Mouse (Mus musculus) embryonic facial prominence, embryonic 14.5 days (tissue): ENCODE measurements around the gene Abca13. TPM values are rescaled to one million over a fixed set of nuclear protein-coding genes. Genes with fewer than 3 reads are reported as not detected.
A peak's percentile ranks its signal among the peaks of the same experiment; 100 is the strongest.
"Not testable (repeated sequence)": the region's sequence is repeated elsewhere in the genome, so short reads cannot be mapped to it uniquely, and the experiment has no call there.

Experiments used
- ATAC-seq: fragments of 200-750 bp; cut with Nextera tagmentation; 2 replicates; pipeline ENCODE4 v1.8.0; 2017; ENCODE audit warnings: low read depth, moderate number of reproducible peaks, moderate TSS enrichment
- DNase-seq: peaks from one replicate; pipeline ENCODE4 v3.0.0-alpha.2; 2015; ENCODE audit warnings: low spot score
- H3K27ac ChIP-seq: fragments of 300-500 bp; sonication (generic); replicated peaks from 2 replicates; pipeline ENCODE4 v1.5.1; 2014; ENCODE audit warnings: low read depth, mild to moderate bottlenecking, low read length, moderate library complexity
- H3K27me3 ChIP-seq: fragments of 300-500 bp; sonication (generic); replicated peaks from 2 replicates; pipeline ENCODE4 v1.6.1; 2014; ENCODE audit warnings: low read length; ENCODE audit not compliant: control insufficient read depth, insufficient read depth
- H3K36me3 ChIP-seq: fragments of 300-500 bp; sonication (generic); 2 replicates; pipeline ENCODE4 v1.6.1; 2014; ENCODE audit warnings: low read length, mixed read lengths; ENCODE audit not compliant: control insufficient read depth, insufficient read depth
- H3K4me1 ChIP-seq: fragments of 300-500 bp; sonication (generic); 2 replicates; pipeline ENCODE4 v1.6.1; 2014; ENCODE audit warnings: antibody characterized with exemption, low read length; ENCODE audit not compliant: control insufficient read depth, insufficient read depth
- H3K4me2 ChIP-seq: fragments of 300-500 bp; sonication (generic); 2 replicates; pipeline ENCODE4 v1.6.1; 2014; ENCODE audit warnings: low read depth, mild to moderate bottlenecking, low read length, moderate library complexity, mixed read lengths
- H3K4me3 ChIP-seq: fragments of 300-500 bp; sonication (generic); 2 replicates; pipeline ENCODE4 v1.5.1; 2014; ENCODE audit warnings: low read depth, mild to moderate bottlenecking, low read length
- H3K9ac ChIP-seq: fragments of 300-500 bp; sonication (generic); 2 replicates; pipeline ENCODE4 v1.6.1; 2014; ENCODE audit warnings: low read depth, mild to moderate bottlenecking, low read length, moderate library complexity, mixed read lengths
- H3K9me3 ChIP-seq: fragments of 300-500 bp; sonication (generic); 2 replicates; pipeline ENCODE4 v1.6.1; 2016; ENCODE audit warnings: low read length; ENCODE audit not compliant: control insufficient read depth
- WGBS: fragments of 180-500 bp; shearing (Covaris S2); extraction: QIAGEN DNeasy Blood & Tissue Kit; methylation state at CpG from one replicate; pipeline ENCODE4 v1.1.7; 2014; 5-methylcytosine and 5-hydroxymethylcytosine counted together
- polyA plus RNA-seq: library from polyadenylated mRNA; unstranded; fragments of >200 nt; fragmentation: Nextera tagmentation; extraction: Ambion mirVana; gene quantifications from 2 replicates; pipeline ENCODE4 v1.2.1, GENCODE M21; 2014

Gene Abca13
- polyA plus RNA-seq, 1 experiment from 2014 or later = 0.18 TPM

- H3K4me2 ChIP-seq = no peak overlapping the region
- 53% methylated on average over 3 of the region's 3 CpGs for WGBS
- no peaks in the 10 kb centered on the region for H3K27me3 ChIP-seq
- no peaks in the 10 kb centered on the region for H3K36me3 ChIP-seq
- no peak overlapping the region for H3K9ac ChIP-seq
- no peak for ATAC-seq
- no peak for DNase-seq
- H3K4me3 ChIP-seq = no peak overlapping the region
- H3K27ac ChIP-seq = no peak overlapping the region
- no peaks in the 10 kb centered on the region for H3K9me3 ChIP-seq
- H3K4me1 ChIP-seq = no peaks in the 10 kb centered on the region
Observed at GRCm38 (mm10) chr11:9316545-9316944, 124.8 kb downstream of the Abca13 start.

DNA sequence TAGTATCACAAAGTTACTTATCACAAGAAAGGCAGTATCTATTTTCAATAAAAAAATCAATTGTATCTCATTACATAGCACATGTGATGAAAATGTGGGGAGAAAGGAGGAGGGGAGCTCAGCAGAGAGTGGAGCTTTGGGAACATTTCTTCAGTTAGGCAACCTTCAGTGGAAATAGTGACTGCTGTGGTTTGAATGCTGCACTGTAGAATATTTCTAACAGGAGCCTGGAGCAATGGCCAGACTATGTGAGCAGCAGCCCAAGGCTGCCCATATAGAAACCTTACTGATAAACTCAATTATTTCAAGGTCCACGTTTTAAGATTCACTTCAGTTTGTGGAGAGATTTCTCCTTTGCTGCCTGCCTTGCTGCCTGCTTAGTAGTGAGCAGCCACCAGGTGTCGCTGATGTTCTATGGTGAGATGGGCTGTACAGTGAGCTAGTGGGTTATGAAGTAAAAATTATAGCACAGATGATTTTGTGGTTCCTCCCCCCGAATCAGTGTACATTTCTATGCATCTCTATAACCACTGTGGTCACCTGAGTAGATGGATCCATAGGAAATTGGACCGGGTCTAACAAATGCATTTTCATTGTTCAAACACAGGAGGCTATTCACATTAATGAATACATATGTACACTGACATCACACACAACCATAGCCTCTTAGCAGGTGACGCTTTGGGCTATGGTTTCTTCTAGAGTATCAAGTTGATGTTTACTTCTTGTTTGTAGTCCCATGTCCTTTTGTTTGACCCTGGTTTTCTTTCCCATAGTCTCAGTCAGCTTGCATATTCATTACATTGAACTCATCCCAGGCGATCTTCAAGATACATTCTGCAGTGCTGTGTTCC, 125.6 kb downstream of the Abca13 start:
- H3K9ac ChIP-seq = no peak overlapping the region
- H3K9me3 ChIP-seq = no peaks in the 10 kb centered on the region
- no peaks in the 10 kb centered on the region for H3K36me3 ChIP-seq
- ATAC-seq (peak; percentile 85), DNase-seq (peak; percentile 54)
- H3K27ac ChIP-seq = no peak overlapping the region
- no peak overlapping the region for H3K4me3 ChIP-seq
- H3K4me2 ChIP-seq = no peak overlapping the region
- H3K4me1 ChIP-seq = no peaks in the 10 kb centered on the region
- H3K27me3 ChIP-seq = no peaks in the 10 kb centered on the region
- 31% methylated on average over 6 of the region's 6 CpGs for WGBS

GRCm38 (mm10) chr11:9338151-9338550, 146.4 kb downstream of the Abca13 start:
- Histone ChIP-seq H3K9ac (no peak overlapping the region), H3K27me3 (no peaks in the 10 kb centered on the region), H3K9me3 (no peaks in the 10 kb centered on the region), H3K4me2 (no peak overlapping the region), H3K27ac (no peak overlapping the region), H3K36me3 (no peaks in the 10 kb centered on the region), H3K4me3 (no peak overlapping the region), H3K4me1 (no peaks in the 10 kb centered on the region)
- no peak for ATAC-seq
- no peak for DNase-seq
- 83% methylated on average over 3 of the region's 3 CpGs for WGBS

GRCm38 (mm10) chr11:9347724-9348123, 156.0 kb downstream of the Abca13 start:
- Histone ChIP-seq H3K9me3 (no peaks in the 10 kb centered on the region), H3K9ac (no peak overlapping the region), H3K4me2 (no peak overlapping the region), H3K4me3 (no peak overlapping the region), H3K36me3 (no peaks in the 10 kb centered on the region), H3K27ac (no peak overlapping the region), H3K4me1 (no peaks in the 10 kb centered on the region), H3K27me3 (no peaks in the 10 kb centered on the region)
- ATAC-seq = no peak
- no peak for DNase-seq
- WGBS = 40% methylated on average over 3 of the region's 3 CpGs

DNA sequence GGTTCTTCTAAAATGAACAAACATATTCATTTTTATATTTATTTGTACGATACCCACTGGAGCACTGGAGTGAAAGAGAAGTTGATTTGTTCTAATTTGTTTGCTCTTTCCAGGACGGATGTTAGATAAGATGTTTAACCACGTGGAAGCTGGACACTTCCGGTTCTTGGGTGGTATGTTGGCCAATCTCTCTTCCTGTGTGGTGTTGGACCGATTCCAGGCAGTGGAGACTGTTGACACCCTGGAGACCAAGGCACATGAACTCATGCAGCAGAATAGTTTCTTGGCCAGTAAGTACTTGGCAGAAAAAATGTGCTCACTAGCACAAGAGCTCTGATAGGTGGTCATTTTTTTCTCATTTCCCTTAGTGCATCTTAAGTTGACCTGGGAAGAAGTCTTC, 181.4 kb downstream of the Abca13 start:
- H3K36me3 ChIP-seq = no peaks in the 10 kb centered on the region
- no peaks in the 10 kb centered on the region for H3K9me3 ChIP-seq
- H3K4me1 ChIP-seq = no peaks in the 10 kb centered on the region
- no peak overlapping the region for H3K27ac ChIP-seq
- WGBS = 72% methylated on average over 5 of the region's 5 CpGs
- H3K4me2 ChIP-seq = no peak overlapping the region
- no peak overlapping the region for H3K9ac ChIP-seq
- H3K27me3 ChIP-seq = no peaks in the 10 kb centered on the region
- ATAC-seq (no peak), DNase-seq (no peak)
- no peak overlapping the region for H3K4me3 ChIP-seq

- H3K4me2 ChIP-seq, H3K9me3 ChIP-seq, H3K4me3 ChIP-seq, H3K36me3 ChIP-seq, H3K27ac ChIP-seq, DNase-seq, H3K9ac ChIP-seq, H3K27me3 ChIP-seq, H3K4me1 ChIP-seq, ATAC-seq: not testable (repeated sequence)
- WGBS = 78% methylated on average over 5 of the region's 5 CpGs
Observed at GRCm38 (mm10) chr11:9374426-9374825, 182.7 kb downstream of the Abca13 start.

DNA sequence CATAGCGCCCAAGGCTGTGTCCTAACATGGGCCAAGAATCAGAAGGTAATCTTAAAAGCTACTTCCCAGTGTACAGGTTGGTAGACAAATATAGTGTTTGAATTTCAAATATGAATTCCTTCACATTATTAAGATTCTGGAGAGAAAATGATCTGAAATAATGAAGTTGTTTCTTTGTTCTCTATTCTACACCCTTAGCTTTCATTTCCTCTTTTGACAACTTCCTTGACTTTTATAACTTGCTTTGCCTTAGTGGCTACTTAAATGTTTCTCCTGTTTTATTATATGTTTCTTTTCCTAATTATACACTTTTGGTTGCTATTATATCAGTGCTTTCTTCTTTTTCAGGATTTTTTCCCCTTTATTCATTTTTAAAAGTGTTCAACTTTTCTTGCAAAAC, 196.8 kb downstream of the Abca13 start:
- Histone ChIP-seq H3K27me3 (no peaks in the 10 kb centered on the region), H3K36me3 (no peaks in the 10 kb centered on the region), H3K4me1 (no peaks in the 10 kb centered on the region), H3K4me3 (no peak overlapping the region), H3K27ac (no peak overlapping the region), H3K4me2 (no peak overlapping the region), H3K9ac (no peak overlapping the region), H3K9me3 (no peaks in the 10 kb centered on the region)
- no peak for DNase-seq
- ATAC-seq = no peak
- WGBS = 100% methylated on average over 1 of the region's 1 CpGs

- no peaks in the 10 kb centered on the region for H3K36me3 ChIP-seq
- no peak overlapping the region for H3K9ac ChIP-seq
- ATAC-seq (no peak), DNase-seq (no peak)
- WGBS = 73% methylated on average over 3 of the region's 3 CpGs
- H3K4me1 ChIP-seq = no peaks in the 10 kb centered on the region; the same call in 1 of the 2 replicates
- no peak overlapping the region for H3K4me2 ChIP-seq
- H3K9me3 ChIP-seq = no peaks in the 10 kb centered on the region
- no peak overlapping the region for H3K4me3 ChIP-seq
- H3K27me3 ChIP-seq = no peaks in the 10 kb centered on the region
- H3K27ac ChIP-seq = no peak overlapping the region
Observed at GRCm38 (mm10) chr11:9416946-9417345, 225.2 kb downstream of the Abca13 start.

DNA sequence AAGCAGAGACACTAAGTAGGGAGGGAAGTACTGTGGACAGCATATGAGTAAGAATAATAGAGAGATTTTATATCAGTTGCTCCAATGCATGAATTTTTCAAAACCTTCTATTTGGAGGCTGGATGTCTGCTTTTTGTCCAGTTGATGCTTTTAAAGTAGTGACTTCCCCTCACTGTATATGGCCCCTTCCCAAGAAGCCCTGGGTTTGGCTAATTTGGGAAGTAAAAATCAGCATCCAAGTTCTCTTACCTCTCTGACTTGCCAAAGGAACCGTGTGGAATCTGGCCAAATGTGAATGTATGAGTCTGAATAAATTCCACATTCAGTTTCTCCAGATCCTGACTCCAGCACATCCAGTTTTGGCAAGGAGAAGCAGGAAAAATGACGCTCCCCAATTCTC, 228.5 kb downstream of the Abca13 start:
- ATAC-seq = no peak
- Histone ChIP-seq H3K4me2 (no peak overlapping the region), H3K27ac (no peak overlapping the region), H3K4me3 (no peak overlapping the region), H3K9ac (no peak overlapping the region), H3K27me3 (no peaks in the 10 kb centered on the region), H3K9me3 (no peaks in the 10 kb centered on the region), H3K4me1 (no peaks in the 10 kb centered on the region), H3K36me3 (no peaks in the 10 kb centered on the region)
- 48% methylated on average over 2 of the region's 2 CpGs for WGBS
- peak; percentile 62 for DNase-seq
